Mouse (Mus musculus) heart, postnatal 0 days (tissue): ENCODE data around the gene Ndufaf8.

Experiments used
- CTCF ChIP-seq: IDR thresholded peaks from 2 replicates; pipeline ENCODE4 v1.5.1; 2016; ENCODE audit warnings: antibody characterized with exemption, control low read depth, low read depth
- EP300 ChIP-seq: IDR thresholded peaks from 2 replicates; pipeline ENCODE4 v1.6.1; 2016; ENCODE audit warnings: antibody characterized with exemption, low read depth

DNA sequence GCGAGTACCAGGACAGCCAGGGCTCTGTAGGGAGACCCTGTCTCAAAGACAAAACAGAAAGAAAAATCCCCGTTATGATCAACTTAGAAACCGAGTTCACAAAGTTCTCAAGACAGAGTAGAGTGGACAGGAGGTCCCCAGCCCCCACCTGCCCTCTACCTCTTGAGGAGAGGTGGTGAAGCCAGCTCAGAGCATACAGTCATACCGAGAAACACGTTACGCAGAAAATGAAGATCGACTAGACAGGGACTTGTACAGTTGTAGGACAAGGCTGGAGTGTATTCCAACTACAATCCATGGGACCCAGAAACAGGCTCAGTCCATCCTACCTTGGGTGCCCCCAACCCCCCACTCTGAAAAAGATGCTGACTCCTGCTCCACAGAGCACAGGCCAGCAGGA lies 20.4 kb downstream of the Ndufaf8 start:
- TF ChIP-seq CTCF, result no peak
- no peak for TF ChIP-seq EP300
